ENCODE assay signal across 16 mouse cellular contexts in genomic region chr8:73614631-73615030, GRCm38 (mm10).
A peak's percentile ranks its signal among the peaks of the same experiment; 100 is the strongest.
DNase-seq lines count a peak whose midpoint lies in the region.
"Had no signal": no experiment of that assay in that cellular context is flagged by ENCODE, and none has a peak within 500 bp of the region (broad histone marks: within the 10 kb centered on the region; RNA-seq: fewer than 3 reads in every experiment).

No protein-coding gene starts in this region.

- intact Hi-C loops in gastrocnemius, postnatal 14 days (cut with DNase I; ENCODE audit: low total_unique reads) = no loop called here

- DNase-seq in layer of hippocampus, adult 18-20 months (ENCODE audit: low spot score in 2 of 2) = peak; percentile 18 to 70
- DNase-seq in layer of hippocampus, postnatal 25 days (ENCODE audit: extremely low spot score in 1 of 2, low spot score in 1 of 2) = no peak
- DNase-seq in right cerebral cortex, adult 18-20 months = peak; percentile 44
- DNase-seq in right cerebral cortex, postnatal 14 days = no peak
- DNase-seq in left cerebral cortex, adult 9 months (ENCODE audit: low spot score in 2 of 2) = peak; percentile 18 to 54
- peak; percentile 83 for DNase-seq in telencephalon, adult 2 months (ENCODE audit: low read depth, low spot score)
- no peak for DNase-seq in adipocyte (ENCODE audit: low spot score)
- DNase-seq in gastrocnemius, postnatal 14 days = no peak
- DNase-seq: adrenal gland, postnatal 25 days; cerebellum, adult 18-20 months; cerebellum, postnatal 10 days; heart, postnatal 36 days; kidney, adult 2 months; kidney, postnatal 36 days; lung, adult 18-20 months; lung, postnatal 4 days had no signal

Comparison
In these comparisons a context has a peak if more than half of its experiments do, and no peak if none do; other contexts are left out.
1. DNase-seq: peak in layer of hippocampus, adult 18-20 months (2 of 2), right cerebral cortex, adult 18-20 months (single experiment), left cerebral cortex, adult 9 months (2 of 2) and telencephalon, adult 2 months (single experiment); none in layer of hippocampus, postnatal 25 days (0 of 2), right cerebral cortex, postnatal 14 days (single experiment), adipocyte (single experiment) and gastrocnemius, postnatal 14 days (single experiment).